Mouse (Mus musculus): Measurements from ENCODE around the gene Ndufaf4. TPM values are rescaled to one million over a fixed set of nuclear protein-coding genes. Genes with fewer than 3 reads are reported as not detected.

The Ndufaf4 gene
- polyA plus RNA-seq, 1 experiment from 2014 or later, result 53.3 TPM

DNA sequence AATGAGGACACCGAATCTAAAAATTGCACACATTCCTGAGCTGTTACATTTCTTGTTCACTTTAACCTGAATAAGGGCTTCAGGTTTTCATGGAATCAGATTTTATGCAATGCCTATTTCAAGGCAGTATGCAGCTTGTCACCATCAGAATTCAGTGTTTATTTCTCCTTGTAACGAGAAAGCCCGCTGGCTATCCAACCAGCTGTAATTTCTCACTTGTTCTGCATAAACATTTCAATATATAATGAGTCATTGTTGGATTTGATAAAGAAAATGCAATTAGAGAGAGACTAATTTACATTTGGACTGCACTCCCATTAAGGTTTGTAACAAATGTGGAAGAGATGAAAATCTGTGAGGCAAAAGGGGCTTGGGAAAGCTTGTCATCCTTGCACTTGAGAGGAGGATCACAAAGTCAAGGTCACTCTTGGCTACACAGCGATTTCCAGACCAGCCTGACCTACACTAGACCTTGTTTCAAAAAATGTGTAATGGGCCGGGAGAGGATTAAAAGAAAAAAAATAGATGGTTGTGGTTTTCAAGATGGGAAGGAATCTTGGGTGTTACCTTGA, 22.2 kb downstream of the Ndufaf4 start:
- H3K27me3 ChIP-seq (ENCODE audit: insufficient read depth, poor library complexity, severe bottlenecking), result no peaks in the 10 kb centered on the region
- DNase-seq (ENCODE audit: low spot score), result no peak
- H3K4me1 ChIP-seq (replicated peaks), result no peaks in the 10 kb centered on the region
- H3K4me3 ChIP-seq, result no peak overlapping the region
- H3K27ac ChIP-seq, result no peak overlapping the region
- no peaks in the 10 kb centered on the region for H3K9me3 ChIP-seq
- no peaks in the 10 kb centered on the region for H3K36me3 ChIP-seq
- WGBS, result 86% methylated on average over 5 of the region's 5 CpGs

DNA sequence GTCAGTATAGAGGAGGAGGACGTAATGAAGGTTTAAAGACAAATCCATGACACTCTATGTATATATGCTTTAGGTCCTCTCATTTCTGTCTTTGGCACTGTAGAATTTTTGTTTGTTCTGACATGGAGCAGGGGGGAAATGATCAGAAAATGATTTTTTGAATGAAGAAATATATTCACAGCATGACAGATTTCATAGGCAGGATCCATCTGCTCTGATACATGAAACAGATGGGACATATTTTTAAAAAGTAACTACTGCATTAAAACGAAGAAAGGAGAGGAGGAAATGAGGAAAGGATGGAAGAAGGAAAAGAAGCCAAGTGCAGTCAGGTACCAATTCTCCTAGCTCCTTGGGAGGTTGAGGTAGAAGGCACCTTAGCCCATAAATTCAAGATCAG, 26.8 kb downstream of the Ndufaf4 start:
- 83% methylated on average over 2 of the region's 2 CpGs for WGBS
- Histone ChIP-seq H3K4me3 (no peak overlapping the region), H3K9me3 (no peaks in the 10 kb centered on the region), H3K4me1 (replicated peaks) (no peaks in the 10 kb centered on the region), H3K27me3 (ENCODE audit: insufficient read depth, poor library complexity, severe bottlenecking) (no peaks in the 10 kb centered on the region), H3K36me3 (no peaks in the 10 kb centered on the region), H3K27ac (no peak overlapping the region)
- DNase-seq (ENCODE audit: low spot score), result no peak

DNA sequence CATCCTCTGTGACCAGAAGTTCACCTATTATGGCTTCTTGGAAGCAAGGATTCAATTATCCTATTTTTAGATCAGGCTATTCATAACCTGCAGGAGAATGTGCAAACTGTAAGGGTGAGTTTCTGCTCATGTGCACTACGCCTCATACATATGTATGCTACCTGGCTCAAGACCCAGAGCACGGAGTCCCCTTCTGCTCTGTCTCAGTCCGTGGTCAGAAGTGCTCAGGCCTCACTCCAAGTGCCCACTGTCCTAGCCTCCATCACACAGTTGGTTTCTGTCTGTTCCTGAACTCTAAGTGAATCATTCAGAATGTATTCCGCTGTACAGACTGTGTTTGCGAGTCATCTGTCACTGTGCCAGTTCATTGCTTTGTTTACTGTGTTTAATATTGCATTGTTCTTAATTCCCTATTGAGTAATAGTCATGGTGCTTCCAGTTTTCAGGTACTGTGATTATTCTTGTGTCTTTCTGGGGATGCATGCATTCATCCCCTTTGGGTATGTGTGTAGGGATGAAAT, 30.4 kb downstream of the Ndufaf4 start:
- Histone ChIP-seq H3K9me3 (no peaks in the 10 kb centered on the region), H3K36me3 (no peaks in the 10 kb centered on the region), H3K27me3 (ENCODE audit: insufficient read depth, poor library complexity, severe bottlenecking) (no peaks in the 10 kb centered on the region), H3K4me3 (no peak overlapping the region), H3K4me1 (replicated peaks) (no peaks in the 10 kb centered on the region), H3K27ac (no peak overlapping the region)
- WGBS, result 89% methylated on average over 5 of the region's 5 CpGs
- no peak for DNase-seq (ENCODE audit: low spot score)

DNA sequence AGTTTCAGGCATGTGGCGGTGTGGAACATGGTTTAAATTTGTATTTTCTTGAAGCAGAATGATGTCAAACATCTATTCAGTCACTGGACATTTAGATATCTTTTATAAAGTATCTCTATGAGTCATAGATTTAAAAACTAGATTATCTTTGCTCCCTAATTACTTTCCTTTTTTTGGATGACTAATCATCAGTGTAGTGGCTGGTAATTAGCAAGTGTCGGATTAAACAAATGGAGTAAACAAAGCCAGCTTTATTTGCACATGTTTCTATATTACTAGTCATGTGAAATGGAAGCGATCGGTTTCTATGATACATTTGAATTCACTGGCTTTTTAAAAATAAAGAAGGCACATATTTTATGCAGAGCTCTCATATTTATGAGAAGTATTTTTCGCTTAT, 31.0 kb downstream of the Ndufaf4 start:
- no peak overlapping the region for H3K4me3 ChIP-seq
- WGBS, result 89% methylated on average over 5 of the region's 5 CpGs
- H3K36me3 ChIP-seq, result no peaks in the 10 kb centered on the region
- H3K27me3 ChIP-seq (ENCODE audit: insufficient read depth, poor library complexity, severe bottlenecking), result no peaks in the 10 kb centered on the region
- no peaks in the 10 kb centered on the region for H3K4me1 ChIP-seq (replicated peaks)
- no peaks in the 10 kb centered on the region for H3K9me3 ChIP-seq
- no peak for DNase-seq (ENCODE audit: low spot score)
- H3K27ac ChIP-seq, result no peak overlapping the region

DNA sequence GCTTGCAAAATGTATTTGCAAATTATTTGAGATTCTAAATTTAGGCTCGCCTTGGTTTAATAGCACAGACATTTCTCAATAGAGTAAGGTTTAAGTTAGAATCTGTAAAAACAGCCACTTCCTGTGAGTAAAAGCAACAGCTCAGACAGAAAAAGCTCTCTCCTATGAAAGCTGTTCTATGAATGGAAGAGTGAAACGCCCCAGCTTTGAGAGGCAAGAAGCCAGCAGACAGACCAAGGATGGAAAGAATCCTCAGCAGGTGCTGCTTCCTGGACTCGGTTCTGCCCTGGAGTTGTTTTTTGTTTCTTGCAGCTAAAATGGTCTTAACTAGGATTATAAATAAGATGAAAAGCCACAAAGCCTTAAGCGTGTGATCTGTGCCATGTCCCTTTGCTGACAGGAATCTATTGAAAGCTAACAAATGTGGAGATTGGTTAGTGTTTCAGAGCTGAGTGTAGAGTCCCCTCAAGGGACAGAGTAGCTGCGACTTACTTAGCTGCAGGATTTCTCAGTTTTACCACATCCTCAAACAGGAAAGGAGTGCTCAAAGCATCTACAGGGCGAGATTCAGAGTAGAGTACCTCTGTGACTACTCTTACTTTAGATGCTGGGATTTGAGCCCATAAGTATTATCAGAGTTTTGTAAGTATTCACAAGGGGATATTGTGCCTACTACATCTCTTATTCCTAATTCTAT, 45.0 kb downstream of the Ndufaf4 start:
- Histone ChIP-seq H3K4me3 (no peak overlapping the region), H3K36me3 (no peaks in the 10 kb centered on the region), H3K9me3 (no peaks in the 10 kb centered on the region), H3K27me3 (ENCODE audit: insufficient read depth, poor library complexity, severe bottlenecking) (no peaks in the 10 kb centered on the region), H3K4me1 (replicated peaks) (no peaks in the 10 kb centered on the region), H3K27ac (no peak overlapping the region)
- WGBS, result 72% methylated on average over 6 of the region's 6 CpGs
- DNase-seq (ENCODE audit: low spot score), result no peak

Other genes with a start within 250 kb of the Ndufaf4 start
- gene Klhl32, start 47.0 kb upstream of the Ndufaf4 start, polyA plus RNA-seq (2016; fragmentation: Nextera tagmentation; extraction: Ambion mirVana), result 4.3 and 9.1 TPM in 2 replicates
- gene Gpr63, start 68.3 kb downstream of the Ndufaf4 start, polyA plus RNA-seq (2016; fragmentation: Nextera tagmentation; extraction: Ambion mirVana), result 1.1 and 1.9 TPM in 2 replicates